Mouse (Mus musculus): ENCODE results near the gene Ly6g6f.

Ly6g6f gene

GRCm38 (mm10) chr17:35077786-35078233 is 7.6 kb downstream of the Ly6g6f start, which contains the start of gene Ly6g6d:
Gene Ly6g6d (minus strand): TSS chr17:35078065.
- DNase-seq (ENCODE audit: low read depth, low spot score), result no peak

GRCm38 (mm10) chr17:35077285-35077684 is 8.1 kb downstream of the Ly6g6f start:
- DNase-seq (ENCODE audit: low read depth, low spot score), result peak; percentile 43

- peak; percentile 81 for DNase-seq (ENCODE audit: low read depth, low spot score)
These were observed 8.8 kb downstream of the Ly6g6f start, which contains the start of gene Ly6g6e for GRCm38 (mm10) chr17:35076507-35077176. Gene Ly6g6e (plus strand): TSS chr17:35076902.

GRCm38 (mm10) chr17:35074097-35074496 is 11.3 kb downstream of the Ly6g6f start:
- DNase-seq (ENCODE audit: low read depth, low spot score), result peak; percentile 33

GRCm38 (mm10) chr17:35071454-35071853 is 14.0 kb downstream of the Ly6g6f start:
- no peak for DNase-seq (ENCODE audit: low read depth, low spot score)

- DNase-seq (ENCODE audit: low read depth, low spot score), result no peak
These were observed 14.7 kb downstream of the Ly6g6f start for GRCm38 (mm10) chr17:35070556-35071229.

GRCm38 (mm10) chr17:35068213-35068914 is 17.0 kb downstream of the Ly6g6f start:
- no peak for DNase-seq (ENCODE audit: low read depth, low spot score)

GRCm38 (mm10) chr17:35066084-35066483 is 19.3 kb downstream of the Ly6g6f start, which contains the start of gene Mpig6b:
Gene Mpig6b (minus strand): TSS chr17:35066184.
- no peak for DNase-seq (ENCODE audit: low read depth, low spot score)

GRCm38 (mm10) chr17:35064951-35065947 is 20.2 kb downstream of the Ly6g6f start, which contains the start of gene Ly6g6c:
Gene Ly6g6c (plus strand): TSS chr17:35065388.
- peak; percentile 89 for DNase-seq (ENCODE audit: low read depth, low spot score)

- no peak for DNase-seq (ENCODE audit: low read depth, low spot score)
These were observed 21.0 kb downstream of the Ly6g6f start for GRCm38 (mm10) chr17:35064378-35064877.

GRCm38 (mm10) chr17:35063466-35063865 is 21.9 kb downstream of the Ly6g6f start:
- DNase-seq (ENCODE audit: low read depth, low spot score), result no peak

- peak; percentile 41 for DNase-seq (ENCODE audit: low read depth, low spot score)
These were observed 24.1 kb downstream of the Ly6g6f start for GRCm38 (mm10) chr17:35061299-35061698.

- peak; percentile 61 for DNase-seq (ENCODE audit: low read depth, low spot score)
These were observed 24.6 kb downstream of the Ly6g6f start for GRCm38 (mm10) chr17:35060737-35061297.

- no peak for DNase-seq (ENCODE audit: low read depth, low spot score)
These were observed 25.3 kb downstream of the Ly6g6f start for GRCm38 (mm10) chr17:35060071-35060470.

- DNase-seq (ENCODE audit: low read depth, low spot score), result peak; percentile 91
These were observed 26.2 kb downstream of the Ly6g6f start, which contains the start of gene Ddah2 for GRCm38 (mm10) chr17:35058911-35059892. Gene Ddah2 (plus strand): TSS chr17:35059035.

- no peak for DNase-seq (ENCODE audit: low read depth, low spot score)
These were observed 27.1 kb downstream of the Ly6g6f start for GRCm38 (mm10) chr17:35058316-35058715.

GRCm38 (mm10) chr17:35057090-35057489 is 28.3 kb downstream of the Ly6g6f start:
- DNase-seq (ENCODE audit: low read depth, low spot score), result no peak

GRCm38 (mm10) chr17:35055691-35056495 is 29.5 kb downstream of the Ly6g6f start:
- DNase-seq (ENCODE audit: low read depth, low spot score), result no peak

Measured in ES-CJ7 (cell line).